Mouse (Mus musculus) ovary, postnatal 36 days (tissue): ENCODE measurements around the gene Aunip.
A peak's percentile ranks its signal among the peaks of the same experiment; 100 is the strongest.
"Not testable (repeated sequence)": the region's sequence is repeated elsewhere in the genome, so short reads cannot be mapped to it uniquely, and the experiment has no call there.

Experiments used
- DNase-seq: peaks from one replicate; pipeline ENCODE4 v3.0.0; 2022; ENCODE audit warnings: low spot score, mixed read lengths

Aunip gene

DNA sequence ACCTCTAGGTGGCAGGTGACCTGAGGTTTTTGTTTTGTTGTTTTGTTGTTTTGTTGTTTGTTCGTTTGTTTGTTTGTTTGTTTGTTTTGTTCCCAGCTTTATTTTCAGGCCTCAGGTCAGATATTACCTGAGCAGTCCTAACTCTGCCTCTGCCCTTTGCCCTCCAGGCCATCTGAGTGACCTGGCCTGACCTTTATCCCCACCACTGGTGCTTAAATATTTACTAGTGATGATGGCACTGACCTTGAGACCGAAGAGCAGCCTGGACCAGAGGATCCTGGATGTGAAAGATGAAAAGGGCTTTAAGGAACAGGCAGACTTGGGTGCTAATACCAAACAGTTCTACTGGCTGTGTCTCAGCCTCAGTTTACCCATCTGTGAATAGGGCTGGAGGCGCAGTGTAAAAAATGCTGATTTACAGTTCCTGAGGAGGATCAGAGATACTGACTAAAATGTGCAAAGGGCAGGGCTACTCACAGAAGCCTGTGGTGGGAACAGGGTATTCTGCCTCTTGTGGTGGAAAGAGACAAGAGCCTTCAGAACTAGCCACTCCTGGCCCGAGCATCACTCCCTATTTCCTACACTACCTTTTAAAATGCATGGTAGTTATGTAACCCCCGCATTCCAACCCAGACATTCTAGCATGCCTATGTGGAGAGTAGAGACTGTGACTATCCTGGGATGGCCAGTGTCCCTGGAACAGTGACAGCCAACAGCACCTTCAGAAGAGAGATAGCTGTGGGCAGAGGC lies 25.5 kb upstream of the Aunip start:
- DNase-seq: no peak

DNA sequence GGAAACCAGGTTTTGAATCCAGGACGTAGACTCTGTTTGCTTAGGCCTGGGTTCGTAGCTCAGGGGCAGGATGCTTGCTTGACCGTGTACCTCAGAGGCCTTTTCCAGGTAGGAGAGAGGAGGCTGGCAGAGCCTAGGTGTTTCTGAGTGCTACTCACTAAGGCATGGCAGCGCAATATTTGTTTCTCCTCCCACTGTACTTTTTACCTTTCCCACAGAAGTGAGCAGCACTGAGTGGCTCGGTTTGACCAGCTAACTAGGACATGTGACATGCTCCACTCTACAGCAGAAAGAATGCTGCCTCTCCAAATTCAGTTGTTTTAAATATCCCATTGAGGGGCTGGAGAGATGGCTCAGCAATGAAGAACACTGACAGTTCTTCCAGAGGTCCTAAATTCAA lies 22.6 kb upstream of the Aunip start:
- DNase-seq: no peak

- no peak for DNase-seq
Observed at GRCm38 (mm10) chr4:134489986-134490665, 20.7 kb upstream of the Aunip start.

DNA sequence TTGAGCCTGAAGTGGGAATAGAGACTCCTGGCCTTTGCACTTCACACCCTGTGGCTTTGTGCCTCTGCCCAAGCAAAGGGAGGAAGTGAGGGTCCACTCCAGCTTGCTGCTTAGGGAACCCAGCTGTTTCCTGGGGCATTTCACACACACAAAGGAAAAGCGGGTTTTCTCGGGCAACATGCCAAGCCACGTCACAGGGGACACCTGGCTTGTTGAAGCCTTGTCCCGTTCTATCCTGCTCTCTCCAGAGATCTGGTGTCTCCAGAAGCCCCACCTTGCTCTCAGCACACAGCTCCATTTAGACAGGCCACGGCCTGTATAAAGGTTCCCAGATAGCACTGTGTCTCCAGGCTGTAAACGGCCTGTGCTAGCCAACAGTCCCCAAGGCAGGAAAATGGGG lies 19.1 kb upstream of the Aunip start:
- no peak for DNase-seq

GRCm38 (mm10) chr4:134494161-134494560 lies 16.6 kb upstream of the Aunip start:
- not testable (repeated sequence) for DNase-seq

DNA sequence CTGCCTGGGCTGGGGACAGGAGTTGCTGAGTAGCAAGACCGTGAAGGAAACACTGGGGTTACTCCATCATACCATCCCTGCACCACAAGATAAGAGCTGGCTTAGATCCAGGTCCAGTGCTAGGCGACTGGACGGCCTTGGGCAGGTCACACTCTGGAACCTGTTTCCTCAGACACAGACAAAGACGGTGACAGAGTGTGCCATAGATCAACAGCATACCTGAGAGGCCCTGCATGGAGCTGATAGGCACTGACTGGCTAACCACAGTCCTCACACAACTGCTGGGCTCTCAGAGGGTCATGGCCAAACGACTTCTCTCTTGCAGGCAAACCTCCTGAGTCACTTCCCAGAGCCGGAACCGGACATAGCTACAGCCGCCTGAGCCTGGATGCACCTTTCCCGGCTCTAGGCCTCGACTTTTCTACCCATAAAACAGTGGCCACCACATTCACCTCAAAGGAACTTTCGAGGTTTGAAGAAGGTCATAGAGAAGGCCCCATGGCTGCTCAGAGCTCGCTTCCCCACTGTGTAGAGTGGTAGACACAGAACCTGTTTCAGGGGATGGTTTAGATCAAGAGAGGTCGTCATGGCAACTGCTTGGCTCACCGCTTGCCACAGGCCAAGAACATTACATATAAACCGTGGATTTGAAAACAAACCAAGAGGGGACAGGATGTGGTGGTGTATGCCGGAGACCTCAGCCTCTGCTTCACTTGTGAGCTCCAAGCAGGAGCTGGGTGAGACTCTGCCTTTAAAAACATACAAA lies 15.8 kb upstream of the Aunip start:
- no peak for DNase-seq

DNA sequence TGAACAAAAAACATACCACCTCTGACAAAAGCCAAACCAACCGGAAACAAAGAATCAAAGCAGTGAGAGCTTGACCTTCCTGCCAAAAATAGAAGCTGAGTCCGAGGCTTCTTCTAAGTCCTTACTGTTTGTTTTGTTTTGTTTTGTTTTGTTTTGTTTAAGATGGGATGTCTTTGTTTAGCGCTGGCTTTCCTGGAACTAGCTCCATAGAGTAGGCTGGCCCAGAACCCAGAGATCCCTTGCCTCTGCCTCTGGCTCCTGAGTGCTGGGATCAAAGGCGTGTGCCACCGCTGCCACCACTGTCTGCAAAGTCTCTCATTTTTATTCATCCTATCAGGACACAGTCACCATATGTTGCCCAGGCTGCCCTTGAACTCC lies 15.3 kb upstream of the Aunip start:
- DNase-seq: no peak

GRCm38 (mm10) chr4:134496595-134497210 lies 14.1 kb upstream of the Aunip start, which contains the start of gene Paqr7:
TSS of gene Paqr7 (plus strand) at chr4:134496697.
- peak; percentile 85 for DNase-seq

DNA sequence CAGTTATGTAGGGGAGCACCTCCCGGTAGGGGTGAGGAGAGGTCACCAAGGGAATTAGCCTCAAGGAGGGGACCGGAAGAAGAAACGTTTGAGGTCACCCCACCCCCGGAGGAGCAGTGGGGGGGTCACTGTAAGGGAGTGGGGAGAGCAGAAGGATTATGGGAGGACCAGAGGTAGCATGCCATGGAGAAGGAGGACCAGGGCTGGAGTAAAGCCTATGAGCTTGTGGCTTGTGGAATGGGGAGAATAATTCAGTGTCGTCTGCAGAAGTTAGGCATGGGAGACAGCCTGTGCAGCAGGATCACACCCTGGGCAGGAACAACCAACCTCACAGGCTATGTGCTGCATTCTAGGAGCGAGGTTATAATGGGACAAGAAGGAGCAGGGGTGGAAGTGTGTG lies 13.6 kb upstream of the Aunip start:
- DNase-seq: no peak

DNA sequence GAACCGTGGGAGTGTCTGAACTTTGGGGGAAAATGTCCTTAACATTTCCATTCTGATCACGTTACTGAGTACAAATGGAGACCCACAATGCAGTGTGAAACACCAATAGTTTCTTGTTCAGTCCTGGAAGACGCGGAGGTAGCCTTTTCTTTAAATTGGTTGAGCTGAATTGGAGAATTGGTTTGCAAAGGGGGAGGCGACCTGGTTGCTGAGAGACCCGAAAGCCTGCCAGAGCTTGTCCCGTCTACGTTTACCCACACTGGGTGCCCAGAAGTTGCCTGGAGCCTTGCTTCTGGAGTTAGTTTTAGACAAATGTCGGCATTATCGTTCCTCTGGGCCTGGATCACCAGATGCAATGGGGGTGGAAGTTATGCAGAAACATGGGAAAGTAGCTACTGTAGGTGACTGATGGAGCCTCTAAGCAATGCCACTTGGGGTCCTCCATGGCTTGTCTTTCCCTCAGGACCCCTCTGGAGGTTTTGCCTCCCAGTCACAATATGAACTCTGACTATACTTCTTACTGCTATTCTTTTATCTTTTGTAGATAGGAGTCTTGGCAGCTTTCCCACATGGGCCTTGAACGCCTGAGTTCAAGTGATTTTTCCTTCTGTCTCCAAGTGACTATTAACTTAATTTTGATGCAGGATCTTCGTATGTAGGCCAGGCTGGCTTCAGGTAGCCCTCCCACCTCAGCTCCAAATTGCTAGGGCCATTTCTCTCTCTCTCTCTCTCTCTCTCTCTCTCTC lies 12.6 kb upstream of the Aunip start:
- peak; percentile 45 for DNase-seq

DNA sequence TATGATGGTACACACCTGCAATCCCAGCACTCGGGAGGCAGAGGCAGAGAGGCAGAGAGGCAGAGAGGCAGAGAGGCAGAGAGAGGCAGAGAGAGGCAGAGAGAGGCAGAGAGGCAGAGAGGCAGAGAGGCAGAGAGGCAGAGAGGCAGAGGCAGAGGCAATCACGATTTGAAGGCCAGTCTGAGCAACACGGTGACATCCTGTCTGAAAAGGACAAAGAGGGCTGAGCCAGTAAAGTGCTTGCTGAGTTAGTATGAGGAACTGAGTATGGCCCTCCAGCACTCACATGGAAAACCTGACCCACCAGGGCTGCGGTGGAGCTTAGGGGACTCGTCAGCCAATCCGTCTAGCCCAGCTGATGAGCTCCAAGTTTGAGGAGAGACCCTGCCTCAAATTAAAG lies 11.8 kb upstream of the Aunip start:
- DNase-seq: not testable (repeated sequence)

DNA sequence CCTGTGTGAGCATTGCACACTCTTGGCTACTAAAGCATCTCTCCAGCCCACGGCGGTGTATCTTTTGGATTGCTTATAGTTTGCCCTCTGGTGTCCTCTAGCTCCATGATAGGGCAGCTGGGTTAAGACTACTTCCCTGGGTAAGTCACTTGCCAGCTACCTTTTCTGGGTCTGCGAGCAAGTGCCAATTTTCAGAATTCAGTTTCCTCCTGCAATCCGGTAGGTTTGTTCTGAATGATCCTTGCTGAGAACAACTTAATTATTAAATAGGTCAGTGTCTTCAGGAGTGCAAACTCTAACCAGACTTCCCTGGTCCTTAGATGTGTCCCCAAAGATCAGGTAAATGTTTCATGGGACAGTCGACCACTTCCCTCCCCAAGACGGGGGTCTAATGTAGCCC lies 9.7 kb upstream of the Aunip start:
- no peak for DNase-seq

GRCm38 (mm10) chr4:134503686-134504357 lies 7.0 kb upstream of the Aunip start:
- no peak for DNase-seq

DNA sequence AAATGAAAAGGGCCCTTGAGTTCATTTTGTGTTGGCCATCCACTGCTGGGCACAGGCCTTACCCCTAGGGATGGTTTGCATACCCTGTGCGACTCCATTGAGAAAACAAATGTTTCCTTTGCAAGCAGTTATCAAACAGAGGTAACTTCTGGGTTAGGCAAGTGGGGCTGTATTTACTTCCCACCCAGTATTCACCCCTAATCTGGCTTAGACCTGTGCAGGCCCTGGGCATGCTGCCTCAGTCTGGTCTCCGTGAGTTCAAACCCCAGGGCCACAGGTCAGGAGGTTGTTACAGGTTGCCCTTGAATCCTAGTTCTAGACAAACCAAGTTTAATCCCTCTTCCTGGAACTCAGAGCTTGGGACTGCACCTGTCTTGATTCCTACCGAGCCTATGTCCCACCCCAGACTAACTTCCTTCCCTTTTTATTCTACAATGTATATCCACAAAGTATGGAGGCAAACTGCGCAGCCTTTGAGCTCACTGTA lies 5.5 kb upstream of the Aunip start:
- DNase-seq: no peak

GRCm38 (mm10) chr4:134505966-134506594 lies 4.7 kb upstream of the Aunip start:
- DNase-seq: no peak

DNA sequence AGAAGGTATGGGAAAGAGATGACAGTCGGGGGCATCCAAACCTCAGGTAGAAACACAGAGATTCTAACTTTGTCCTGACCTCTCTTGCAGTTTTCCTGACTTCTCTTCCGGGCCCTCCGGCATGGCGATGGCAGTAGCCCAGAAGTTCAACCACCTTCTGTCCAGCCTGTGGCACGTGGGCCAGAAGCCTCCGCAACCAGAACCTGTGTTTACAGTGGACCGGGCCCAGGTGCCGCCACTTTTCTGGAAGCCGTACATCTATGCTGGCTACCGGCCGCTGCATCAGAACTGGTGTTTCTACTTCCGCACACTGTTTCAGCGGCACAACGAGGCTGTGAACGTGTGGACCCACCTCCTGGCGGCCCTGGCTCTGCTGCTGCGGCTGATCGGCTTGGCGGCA lies 4.1 kb upstream of the Aunip start:
- no peak for DNase-seq

DNA sequence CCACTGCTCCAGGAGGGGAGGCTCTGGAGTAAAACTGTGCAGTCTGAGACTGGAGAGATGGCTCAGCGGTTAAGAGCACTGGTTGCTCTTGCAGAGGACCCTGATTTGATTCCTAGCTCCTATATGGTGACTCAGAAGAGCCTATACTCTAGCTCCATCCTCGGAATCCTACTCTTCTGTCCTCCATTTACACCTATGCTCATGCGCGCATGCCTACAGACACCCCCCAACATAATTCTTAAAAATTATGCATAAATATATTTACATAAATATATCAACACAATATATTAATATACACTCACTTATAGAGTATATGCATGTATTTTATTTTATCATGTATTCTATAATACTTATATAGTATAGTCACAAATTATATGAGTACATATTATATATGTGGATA lies 403 bp upstream of the Aunip start:
- no peak for DNase-seq

DNA sequence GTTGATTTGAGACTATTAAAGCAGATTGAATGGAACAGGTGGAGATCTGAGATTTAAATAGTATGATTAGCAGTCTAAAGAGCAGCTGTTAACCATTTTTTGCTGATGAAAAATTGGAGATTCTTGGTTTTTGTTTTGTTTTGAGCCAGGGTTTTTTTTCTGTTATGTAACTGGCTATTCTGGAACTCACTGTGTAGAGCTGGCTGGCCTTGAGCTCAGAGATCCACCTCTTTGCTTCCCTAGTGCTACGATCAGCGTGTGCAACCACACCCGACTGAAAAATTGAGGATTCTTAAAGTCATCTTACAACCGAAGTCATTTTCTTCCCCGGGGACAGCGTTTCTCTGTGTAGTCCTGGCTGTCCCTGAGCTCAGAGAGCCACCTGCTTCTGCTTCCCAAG lies 931 bp downstream of the Aunip start:
- no peak for DNase-seq

DNA sequence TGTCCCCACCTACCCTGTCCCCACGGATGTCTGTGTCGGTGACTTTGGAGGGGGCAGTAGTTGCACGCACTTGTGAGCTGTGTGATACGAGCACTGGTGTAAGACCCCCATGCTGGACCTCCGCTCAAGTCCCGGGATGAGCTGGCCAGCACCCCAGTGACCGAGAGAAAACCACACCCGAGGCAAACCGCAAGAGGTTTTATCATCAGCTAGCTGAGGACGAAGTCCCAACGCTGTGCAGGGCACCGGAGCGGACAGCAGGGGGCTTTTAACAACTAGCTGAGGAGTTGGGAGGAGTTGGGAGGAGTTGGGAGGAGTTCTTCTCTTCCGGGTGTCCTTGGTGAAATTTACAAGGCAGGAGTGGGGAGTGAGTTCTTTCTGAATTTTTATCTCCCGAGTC lies 2.0 kb downstream of the Aunip start:
- peak; percentile 80 for DNase-seq

DNA sequence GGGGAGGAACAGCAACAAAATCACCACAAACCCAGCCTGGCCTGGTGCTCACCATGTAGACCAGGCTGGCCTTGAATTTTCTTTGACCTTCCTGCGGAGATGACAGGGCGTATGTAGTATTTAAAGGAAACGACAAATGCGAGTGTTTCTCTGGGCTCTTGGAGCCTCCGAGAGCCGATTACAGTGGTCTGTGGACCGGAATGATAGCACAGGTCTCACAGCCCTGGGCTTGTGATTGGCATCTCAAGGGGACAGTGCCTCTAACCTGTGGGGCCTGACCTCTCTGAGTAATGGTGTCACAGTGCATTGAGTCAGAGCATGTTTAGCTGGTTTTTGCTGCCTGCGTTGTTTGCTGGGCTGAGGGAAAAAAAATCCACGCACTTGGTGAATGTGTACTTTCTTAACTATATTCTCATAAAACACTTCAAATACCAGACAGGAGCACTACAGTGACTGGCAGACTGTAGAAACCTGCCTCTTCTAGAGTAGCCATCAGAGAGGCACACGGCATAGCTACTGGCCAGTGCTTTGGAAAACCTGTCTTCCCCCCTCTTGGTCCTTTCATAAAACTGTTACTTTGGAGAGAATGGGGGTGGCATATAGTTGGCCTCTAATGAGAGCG lies 3.6 kb downstream of the Aunip start:
- DNase-seq: no peak
